Mouse (Mus musculus): Measurements from ENCODE around the gene Bckdhb.

- TF ChIP-seq GATA1 (IDR thresholded peaks at IDR 0.05; ENCODE audit: low read length): no peak
- no peak for TF ChIP-seq TAL1 (IDR thresholded peaks at IDR 0.05; ENCODE audit: low read length)
Measured at GRCm38 (mm10) chr9:84112319-84112718, 187.4 kb downstream of the Bckdhb start.

Measured in erythroblast, embryonic 14.5 days (primary cell).